Mouse (Mus musculus) liver, embryonic 18 days (tissue): ENCODE data around the gene Cxcr4. TPM values are rescaled to one million over a fixed set of nuclear protein-coding genes. Genes with fewer than 3 reads are reported as not detected.

ENCODE experiments used
- polyA plus RNA-seq: library from polyadenylated mRNA; depleted of rRNA; stranded (reverse); fragments of >200 nt; gene quantifications from 2 replicates; pipeline ENCODE4 v1.2.3, GENCODE M21; 2012; rRNA removed

Cxcr4 gene
- 37.1 and 38.4 TPM in 2 replicates for polyA plus RNA-seq

DNA sequence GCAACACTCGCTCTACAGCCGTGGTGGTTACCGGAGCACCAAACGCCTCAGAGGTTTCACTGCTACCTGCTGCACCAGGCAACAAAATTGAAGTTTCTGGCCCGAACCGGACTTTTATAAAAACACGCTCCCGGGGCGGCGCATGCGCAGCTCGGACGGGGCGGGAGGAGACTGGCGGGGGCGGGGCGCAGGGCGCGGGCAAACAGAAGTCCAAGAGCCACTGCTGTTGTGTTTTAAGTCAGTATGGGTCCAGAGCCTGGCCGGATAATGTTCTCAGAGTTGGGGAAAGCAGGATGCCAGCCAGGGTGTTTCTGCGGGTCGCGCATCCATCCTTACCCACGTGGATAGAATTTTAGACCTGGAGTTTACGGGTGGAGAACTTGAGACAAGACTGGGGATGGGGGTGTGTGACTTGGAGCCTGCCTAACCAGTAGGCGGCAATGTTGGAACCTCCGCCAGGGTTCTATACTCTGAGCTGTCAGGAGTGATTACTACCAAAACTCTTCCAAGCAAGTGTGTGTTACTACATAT lies at the start of gene Cxcr4:
Gene Cxcr4 (minus strand): TSS at position 83 of the 531 bp plus-strand sequence.

Other genes starting within 250 kb of the Cxcr4 start
- gene Mcm6, start 232.6 kb downstream of the Cxcr4 start, polyA plus RNA-seq, result 62.5 and 64.0 TPM in 2 replicates
- 48.0 and 50.4 TPM in 2 replicates for gene Dars, start 174.9 kb downstream of the Cxcr4 start, polyA plus RNA-seq